Mouse (Mus musculus): Measurements from ENCODE around the gene Ppm1g. TPM values are rescaled to one million over a fixed set of nuclear protein-coding genes. Genes with fewer than 3 reads are reported as not detected.
A peak's percentile ranks its signal among the peaks of the same experiment; 100 is the strongest.
"Not testable (repeated sequence)": the region's sequence is repeated elsewhere in the genome, so short reads cannot be mapped to it uniquely, and the experiment has no call there.

Ppm1g gene
- total RNA-seq, 4 experiments from 2014 or later: 38.2 to 49.9 (median 45.2) TPM

- no peak for DNase-seq (ENCODE audit: low spot score in 2 of 2)
These were observed 1.0 kb downstream of the Ppm1g start for GRCm38 (mm10) chr5:31219474-31219873.

GRCm38 (mm10) chr5:31219070-31219469 is 1.4 kb downstream of the Ppm1g start:
- no peak for DNase-seq (ENCODE audit: low spot score in 2 of 2)

GRCm38 (mm10) chr5:31218294-31218693 is 2.2 kb downstream of the Ppm1g start:
- DNase-seq (ENCODE audit: low spot score in 2 of 2): no peak

- not testable (repeated sequence) for DNase-seq (ENCODE audit: low spot score in 2 of 2)
These were observed 3.9 kb downstream of the Ppm1g start for GRCm38 (mm10) chr5:31216554-31216953.

GRCm38 (mm10) chr5:31204421-31204820 is 16.1 kb downstream of the Ppm1g start:
- DNase-seq (ENCODE audit: low spot score in 2 of 2): no peak

GRCm38 (mm10) chr5:31203866-31204265 is 16.6 kb downstream of the Ppm1g start:
- DNase-seq (ENCODE audit: low spot score in 2 of 2): no peak

- no peak for DNase-seq (ENCODE audit: low spot score in 2 of 2)
These were observed 17.6 kb downstream of the Ppm1g start for GRCm38 (mm10) chr5:31202933-31203332.

- peak; percentile 93 to 95 for DNase-seq (ENCODE audit: low spot score in 2 of 2)
These were observed 18.5 kb downstream of the Ppm1g start, which contains the start of gene Zfp513 for GRCm38 (mm10) chr5:31201742-31202590. Gene Zfp513, minus strand, starts transcription at chr5:31202303.

- no peak for DNase-seq (ENCODE audit: low spot score in 2 of 2)
These were observed 19.3 kb downstream of the Ppm1g start for GRCm38 (mm10) chr5:31201042-31201741.

GRCm38 (mm10) chr5:31200327-31200768 is 20.1 kb downstream of the Ppm1g start:
- no peak for DNase-seq (ENCODE audit: low spot score in 2 of 2)

GRCm38 (mm10) chr5:31199893-31200292 is 20.6 kb downstream of the Ppm1g start:
- no peak for DNase-seq (ENCODE audit: low spot score in 2 of 2)

GRCm38 (mm10) chr5:31199321-31199892 is 21.1 kb downstream of the Ppm1g start:
- no peak for DNase-seq (ENCODE audit: low spot score in 2 of 2)

GRCm38 (mm10) chr5:31198616-31199320 is 21.7 kb downstream of the Ppm1g start:
- DNase-seq (ENCODE audit: low spot score in 2 of 2): no peak

GRCm38 (mm10) chr5:31198170-31198569 is 22.3 kb downstream of the Ppm1g start:
- DNase-seq (ENCODE audit: low spot score in 2 of 2): no peak

GRCm38 (mm10) chr5:31197072-31197471 is 23.4 kb downstream of the Ppm1g start:
- DNase-seq (ENCODE audit: low spot score in 2 of 2): no peak

GRCm38 (mm10) chr5:31196207-31196606 is 24.3 kb downstream of the Ppm1g start:
- no peak for DNase-seq (ENCODE audit: low spot score in 2 of 2)

- DNase-seq (ENCODE audit: low spot score in 2 of 2): no peak
These were observed 24.8 kb downstream of the Ppm1g start for GRCm38 (mm10) chr5:31195671-31196070.

GRCm38 (mm10) chr5:31194486-31195485 is 25.7 kb downstream of the Ppm1g start:
- DNase-seq (ENCODE audit: low spot score in 2 of 2): no peak

GRCm38 (mm10) chr5:31193631-31194281 is 26.7 kb downstream of the Ppm1g start:
- no peak for DNase-seq (ENCODE audit: low spot score in 2 of 2)
